Mouse (Mus musculus) C2C12 (cell line): Measurements from ENCODE around the gene Sult6b2. TPM values are rescaled to one million over a fixed set of nuclear protein-coding genes. Genes with fewer than 3 reads are reported as not detected.

Experiments used
- H3K27me3 ChIP-seq: one replicate; pipeline ENCODE4 v1.6.1; 2011; ENCODE audit not compliant: control insufficient read depth, insufficient read depth, insufficient read length
- H3K36me3 ChIP-seq: one replicate; pipeline ENCODE4 v1.6.1; 2011; ENCODE audit not compliant: control insufficient read depth, insufficient read depth
- H3K4me3 ChIP-seq: one replicate; pipeline ENCODE4 v1.5.1; 2011; ENCODE audit warnings: mild to moderate bottlenecking, control low read depth; ENCODE audit not compliant: poor library complexity, insufficient read depth, severe bottlenecking
- H3K79me2 ChIP-seq: one replicate; pipeline ENCODE4 v1.6.1; 2011; ENCODE audit not compliant: control insufficient read depth, insufficient read depth
- H3K79me3 ChIP-seq: one replicate; pipeline ENCODE4 v1.6.1; 2011; ENCODE audit warnings: low read depth, control low read depth
- H3ac ChIP-seq: one replicate; pipeline ENCODE3; 2011; ENCODE audit warnings: low read depth; ENCODE audit not compliant: control insufficient read depth, insufficient read length
- CEBPB ChIP-seq: IDR thresholded peaks from one replicate; pipeline ENCODE4 v1.6.1; 2011; ENCODE audit warnings: low read depth, mild to moderate bottlenecking, control low read depth, moderate library complexity
- CTCF ChIP-seq: IDR thresholded peaks from one replicate; pipeline ENCODE4 v1.5.1; 2011; ENCODE audit not compliant: control insufficient read depth, insufficient read depth, insufficient read length
- FOSL1 ChIP-seq: IDR thresholded peaks from one replicate; pipeline ENCODE4 v1.8.0; 2011; ENCODE audit warnings: mild to moderate bottlenecking, low read length; ENCODE audit not compliant: poor library complexity, insufficient read depth, severe bottlenecking
- MAX ChIP-seq: IDR thresholded peaks from one replicate; pipeline ENCODE4 v1.6.1; 2011; ENCODE audit warnings: mild to moderate bottlenecking, control low read depth
- MYOD1 ChIP-seq: IDR thresholded peaks from one replicate; pipeline ENCODE4 v1.6.1; 2011; ENCODE audit warnings: low read depth; ENCODE audit not compliant: control insufficient read depth, insufficient read length
- MYOG ChIP-seq: IDR thresholded peaks from one replicate; pipeline ENCODE4 v1.6.1; 2011; ENCODE audit not compliant: control insufficient read depth, insufficient read length; ENCODE audit errors: extremely low read depth
- USF1 ChIP-seq: IDR thresholded peaks from one replicate; pipeline ENCODE4 v1.6.1; 2011; ENCODE audit warnings: low read depth, mild to moderate bottlenecking, control low read depth, moderate library complexity
- polyA plus RNA-seq: library from polyadenylated mRNA; unstranded; fragments of >200 nt; fragmentation: generic; extraction: Trizol; gene quantifications from one replicate; pipeline ENCODE4 v1.2.1, GENCODE M21; 2012; ENCODE audit warnings: missing spikeins

The Sult6b2 gene
- polyA plus RNA-seq, 1 experiment, result not detected

GRCm38 (mm10) chr6:142747165-142747564, 57.1 kb downstream of the Sult6b2 start:
- TF ChIP-seq MYOG (no peak), MAX (no peak), MYOD1 (no peak), CTCF (no peak), USF1 (no peak), FOSL1 (no peak), CEBPB (no peak)
- Histone ChIP-seq H3K36me3 (no peaks in the 10 kb centered on the region), H3ac (no peak overlapping the region), H3K79me3 (no peaks in the 10 kb centered on the region), H3K27me3 (no peaks in the 10 kb centered on the region), H3K4me3 (no peak overlapping the region), H3K79me2 (no peaks in the 10 kb centered on the region)

GRCm38 (mm10) chr6:142746765-142747164, 57.5 kb downstream of the Sult6b2 start:
- no peaks in the 10 kb centered on the region for H3K79me3 ChIP-seq
- no peaks in the 10 kb centered on the region for H3K27me3 ChIP-seq
- TF ChIP-seq CEBPB (no peak), USF1 (no peak), FOSL1 (no peak), MYOD1 (no peak), CTCF (no peak), MYOG (no peak), MAX (no peak)
- no peaks in the 10 kb centered on the region for H3K36me3 ChIP-seq
- no peaks in the 10 kb centered on the region for H3K79me2 ChIP-seq
- no peak overlapping the region for H3K4me3 ChIP-seq
- H3ac ChIP-seq, result no peak overlapping the region

- H3K36me3 ChIP-seq, result no peaks in the 10 kb centered on the region
- no peaks in the 10 kb centered on the region for H3K79me2 ChIP-seq
- TF ChIP-seq MYOG, result no peak
- no peak for TF ChIP-seq CTCF
- no peak for TF ChIP-seq MYOD1
- no peak for TF ChIP-seq MAX
- TF ChIP-seq CEBPB, result no peak
- TF ChIP-seq USF1, result no peak
- no peak for TF ChIP-seq FOSL1
- H3K27me3 ChIP-seq, result no peaks in the 10 kb centered on the region
- H3K4me3 ChIP-seq, result no peak overlapping the region
- no peaks in the 10 kb centered on the region for H3K79me3 ChIP-seq
- H3ac ChIP-seq, result no peak overlapping the region
Observed at GRCm38 (mm10) chr6:142745484-142745883, 58.8 kb downstream of the Sult6b2 start.

- Histone ChIP-seq H3K79me3 (no peaks in the 10 kb centered on the region), H3ac (no peak overlapping the region), H3K4me3 (no peak overlapping the region), H3K27me3 (no peaks in the 10 kb centered on the region), H3K36me3 (no peaks in the 10 kb centered on the region), H3K79me2 (no peaks in the 10 kb centered on the region)
- TF ChIP-seq CTCF, result no peak
- TF ChIP-seq FOSL1, result no peak
- no peak for TF ChIP-seq MYOD1
- no peak for TF ChIP-seq MYOG
- TF ChIP-seq MAX, result no peak
- no peak for TF ChIP-seq USF1
- no peak for TF ChIP-seq CEBPB
Observed at GRCm38 (mm10) chr6:142743193-142743592, 61.1 kb downstream of the Sult6b2 start.

- TF ChIP-seq USF1 (no peak), MYOG (no peak), CEBPB (no peak), MAX (no peak), CTCF (no peak), MYOD1 (no peak), FOSL1 (no peak)
- Histone ChIP-seq H3K27me3 (no peaks in the 10 kb centered on the region), H3K79me2 (no peaks in the 10 kb centered on the region), H3K36me3 (no peaks in the 10 kb centered on the region), H3K4me3 (no peak overlapping the region), H3ac (no peak overlapping the region), H3K79me3 (no peaks in the 10 kb centered on the region)
Observed at GRCm38 (mm10) chr6:142741763-142742162, 62.5 kb downstream of the Sult6b2 start.

GRCm38 (mm10) chr6:142738637-142739036, 65.7 kb downstream of the Sult6b2 start:
- Histone ChIP-seq H3K79me3 (no peaks in the 10 kb centered on the region), H3K79me2 (no peaks in the 10 kb centered on the region), H3K4me3 (no peak overlapping the region), H3K36me3 (no peaks in the 10 kb centered on the region), H3ac (no peak overlapping the region), H3K27me3 (no peaks in the 10 kb centered on the region)
- TF ChIP-seq CTCF (no peak), MYOG (no peak), USF1 (no peak), MYOD1 (no peak), CEBPB (no peak), FOSL1 (no peak), MAX (no peak)
